Mouse (Mus musculus) liver, embryonic 14.5 days (tissue): ENCODE results near the gene Vps13d. TPM values are rescaled to one million over a fixed set of nuclear protein-coding genes. Genes with fewer than 3 reads are reported as not detected.

Source experiments
- ATAC-seq: fragments of 200-750 bp; cut with Nextera tagmentation; 2 replicates; pipeline ENCODE4 v1.8.0; 2017; ENCODE audit warnings: moderate number of reproducible peaks, mild to moderate bottlenecking, moderate library complexity; ENCODE audit not compliant: insufficient read depth
- DNase-seq, 3 experiments: peaks; one replicate each; pipeline ENCODE4 v3.0.0-alpha.2; 2012 to 2013; ENCODE audit warnings: low read depth in 3 of 3, low spot score in 3 of 3
- H3K27ac ChIP-seq: fragments of 300-500 bp; sonication (generic); 2 replicates; pipeline ENCODE4 v1.5.1; 2014; ENCODE audit warnings: moderate library complexity, mild to moderate bottlenecking, control low read depth, inconsistent platforms
- H3K27me3 ChIP-seq: fragments of 300-500 bp; sonication (generic); 2 replicates; pipeline ENCODE4 v1.6.1; 2014; ENCODE audit warnings: mild to moderate bottlenecking, low read length, moderate library complexity; ENCODE audit not compliant: control insufficient read depth, insufficient read depth
- H3K36me3 ChIP-seq: fragments of 300-500 bp; sonication (generic); replicated peaks from 2 replicates; pipeline ENCODE4 v1.6.1; 2014; ENCODE audit warnings: low read depth; ENCODE audit not compliant: control insufficient read depth, insufficient read depth
- H3K4me1 ChIP-seq, 2 experiments: fragments of 200-500 bp in 1 of 2; fragments of 300-500 bp in 1 of 2; sonication (generic) in 1 of 2; replicated peaks; 2 replicates each; pipeline ENCODE4 v1.6.1; 2012 to 2014; ENCODE audit warnings: antibody characterized with exemption in 1 of 2, inconsistent platforms in 1 of 2, low read length in 1 of 2; ENCODE audit not compliant: control insufficient read depth in 2 of 2, insufficient read depth in 2 of 2
- H3K4me2 ChIP-seq: fragments of 300-500 bp; sonication (generic); 2 replicates; pipeline ENCODE4 v1.6.1; 2014; ENCODE audit warnings: low read depth, mild to moderate bottlenecking, control low read depth, moderate library complexity
- H3K4me3 ChIP-seq, 2 experiments: fragments of 200-500 bp in 1 of 2; fragments of 300-500 bp in 1 of 2; sonication (generic) in 1 of 2; 2 replicates each; pipeline ENCODE4 v1.5.1; 2012 to 2014; ENCODE audit warnings: low read depth in 2 of 2, low read length in 2 of 2, mild to moderate bottlenecking in 2 of 2, control low read depth in 1 of 2, inconsistent platforms in 1 of 2, moderate library complexity in 1 of 2; ENCODE audit not compliant: insufficient read depth in 1 of 2
- H3K9ac ChIP-seq: fragments of 300-500 bp; sonication (generic); replicated peaks from 2 replicates; pipeline ENCODE4 v1.6.1; 2014; ENCODE audit warnings: mild to moderate bottlenecking, control low read depth, moderate library complexity
- H3K9me3 ChIP-seq: fragments of 300-500 bp; sonication (generic); 2 replicates; pipeline ENCODE4 v1.6.1; 2016; ENCODE audit warnings: low read length, mixed read lengths; ENCODE audit not compliant: control insufficient read depth
- CTCF ChIP-seq: IDR thresholded peaks from 2 replicates; pipeline ENCODE4 v1.5.1; 2016; ENCODE audit warnings: antibody characterized with exemption, low read depth, control low read depth
- EP300 ChIP-seq: IDR thresholded peaks from 2 replicates; pipeline ENCODE4 v1.6.1; 2016; ENCODE audit warnings: antibody characterized with exemption, low read depth
- WGBS: fragments of 180-500 bp; shearing (Covaris S2); extraction: QIAGEN DNeasy Blood & Tissue Kit; methylation state at CpG from one replicate; pipeline ENCODE4 v1.1.7; 2014; ENCODE audit not compliant: insufficient replicate concordance; 5-methylcytosine and 5-hydroxymethylcytosine counted together
- polyA plus RNA-seq, 2 experiments: library from polyadenylated mRNA; depleted of rRNA in 1 of 2; stranded (reverse) in 1 of 2; unstranded in 1 of 2; fragments of >200 nt; fragmentation: Nextera tagmentation in 1 of 2; extraction: Ambion mirVana in 1 of 2; gene quantifications; 2 replicates each; pipeline versions ENCODE4 v1.2.1 to v1.2.3; 2012 to 2014

The Vps13d gene
- polyA plus RNA-seq, 2 experiments: 5.3 to 7.1 TPM

- ATAC-seq (no peak), DNase-seq (no peak)
- Histone ChIP-seq H3K36me3 (no peaks in the 10 kb centered on the region), H3K9me3 (no peaks in the 10 kb centered on the region), H3K27me3 (no peaks in the 10 kb centered on the region), H3K27ac (no peak overlapping the region), H3K4me1 (peaks cover 11 to 22% of the 10 kb centered on the region in 2 experiments), H3K4me3 (no peak overlapping the region), H3K4me2 (no peak overlapping the region), H3K9ac (no peak overlapping the region)
- TF ChIP-seq EP300: no peak
- TF ChIP-seq CTCF: no peak
- WGBS: 66% methylated on average over 5 of the region's 5 CpGs
Observed at GRCm38 (mm10) chr4:145217837-145218236, 23.0 kb upstream of the Vps13d start.

DNA sequence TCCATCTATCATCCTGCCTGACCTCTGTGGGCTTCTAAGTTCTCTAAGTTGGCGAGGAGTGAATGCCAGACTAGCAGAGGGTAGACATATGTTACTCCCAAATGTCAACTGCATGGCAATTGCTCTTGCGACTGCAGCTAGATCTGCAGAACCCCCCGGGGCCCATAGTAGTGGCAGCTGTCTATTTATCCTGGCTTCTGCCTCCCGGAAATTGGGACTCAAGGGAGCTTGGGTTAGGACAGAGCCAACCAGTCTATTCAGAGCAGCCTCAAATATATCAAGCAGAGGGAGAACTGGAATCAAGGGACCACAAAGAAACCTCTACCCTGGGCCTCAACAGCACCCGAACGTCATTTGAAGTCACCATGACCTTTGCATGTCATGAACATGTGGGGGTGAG lies 22.2 kb upstream of the Vps13d start:
- no peak overlapping the region for H3K9ac ChIP-seq
- DNase-seq: no peak
- 66% methylated on average over 6 of the region's 6 CpGs for WGBS
- H3K4me3 ChIP-seq: no peak overlapping the region
- H3K36me3 ChIP-seq: no peaks in the 10 kb centered on the region
- H3K4me1 ChIP-seq: peaks cover 4 to 15% of the 10 kb centered on the region in 2 experiments; a peak in 3 of 4 replicates
- no peaks in the 10 kb centered on the region for H3K9me3 ChIP-seq
- H3K27ac ChIP-seq: no peak overlapping the region
- TF ChIP-seq EP300 (no peak), CTCF (no peak)
- ATAC-seq: no peak
- H3K4me2 ChIP-seq: no peak overlapping the region
- H3K27me3 ChIP-seq: no peaks in the 10 kb centered on the region

GRCm38 (mm10) chr4:145215396-145215795 lies 20.6 kb upstream of the Vps13d start:
- H3K27me3 ChIP-seq: no peaks in the 10 kb centered on the region
- H3K4me1 ChIP-seq: peaks cover 0 to 2% of the 10 kb centered on the region in 2 experiments; a peak in 1 of 4 replicates
- TF ChIP-seq CTCF: no peak
- no peak for TF ChIP-seq EP300
- no peak overlapping the region for H3K27ac ChIP-seq
- H3K9me3 ChIP-seq: no peaks in the 10 kb centered on the region
- no peaks in the 10 kb centered on the region for H3K36me3 ChIP-seq
- no peak overlapping the region for H3K9ac ChIP-seq
- no peak for DNase-seq
- 42% methylated on average over 2 of the region's 2 CpGs for WGBS
- H3K4me3 ChIP-seq: no peak overlapping the region
- ATAC-seq: no peak
- H3K4me2 ChIP-seq: no peak overlapping the region

DNA sequence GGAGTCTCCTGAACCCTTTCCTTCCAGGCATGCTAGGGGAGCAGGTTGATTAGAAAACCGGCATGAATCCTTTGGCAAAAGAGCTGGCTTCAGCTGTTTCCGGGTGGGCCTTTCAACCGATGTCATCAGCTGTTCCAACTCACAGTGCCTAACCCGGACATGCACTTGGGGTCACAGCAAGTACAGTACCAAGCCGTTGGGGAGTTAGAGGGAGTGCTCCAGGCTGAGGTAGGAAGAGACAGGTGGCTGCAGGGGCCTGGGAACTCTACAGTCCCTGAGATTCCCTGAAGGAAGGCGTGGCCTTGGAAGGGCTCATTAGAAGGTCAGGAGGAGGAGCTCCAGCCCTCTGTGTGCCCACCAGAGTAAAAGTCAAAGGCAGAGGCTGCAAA lies 20.0 kb upstream of the Vps13d start:
- ATAC-seq (no peak; the same call in 1 of the 2 replicates), DNase-seq (no peak)
- Histone ChIP-seq H3K27ac (no peak overlapping the region), H3K27me3 (no peaks in the 10 kb centered on the region), H3K9me3 (no peaks in the 10 kb centered on the region), H3K9ac (no peak overlapping the region), H3K4me1 (peaks cover 0 to 1% of the 10 kb centered on the region in 2 experiments; a peak in 1 of 4 replicates), H3K4me3 (no peak overlapping the region), H3K36me3 (no peaks in the 10 kb centered on the region), H3K4me2 (no peak overlapping the region)
- TF ChIP-seq CTCF (no peak), EP300 (no peak)
- 55% methylated on average over 6 of the region's 6 CpGs for WGBS

GRCm38 (mm10) chr4:145213999-145214785 lies 19.4 kb upstream of the Vps13d start:
- H3K4me1 ChIP-seq: no peaks in the 10 kb centered on the region; a peak in 1 of 4 replicates
- H3K4me3 ChIP-seq: no peak overlapping the region
- H3K27me3 ChIP-seq: no peaks in the 10 kb centered on the region
- ATAC-seq: peak; percentile 72
- DNase-seq: peak; percentile 55 to 61 (median 57)
- no peak overlapping the region for H3K27ac ChIP-seq
- no peaks in the 10 kb centered on the region for H3K9me3 ChIP-seq
- TF ChIP-seq CTCF: peak; percentile 98
- no peak for TF ChIP-seq EP300
- H3K9ac ChIP-seq: no peak overlapping the region
- H3K36me3 ChIP-seq: no peaks in the 10 kb centered on the region
- H3K4me2 ChIP-seq: no peak overlapping the region
- 33% methylated on average over 8 of the region's 8 CpGs for WGBS
